Mouse (Mus musculus): ENCODE results near the gene Bace1. TPM values are rescaled to one million over a fixed set of nuclear protein-coding genes. Genes with fewer than 3 reads are reported as not detected.

Bace1 gene
- polyA plus RNA-seq, 1 experiment from 2014 or later = 56.5 TPM

GRCm38 (mm10) chr9:45911673-45912072, 73.3 kb downstream of the Bace1 start:
- H3K36me3 ChIP-seq (replicated peaks) = peaks cover 58% of the 10 kb centered on the region
- no peaks in the 10 kb centered on the region for H3K27me3 ChIP-seq (replicated peaks)
- H3K4me2 ChIP-seq = no peak overlapping the region
- H3K9ac ChIP-seq = no peak overlapping the region
- WGBS = 65% methylated on average over 1 of the region's 1 CpGs
- H3K27ac ChIP-seq = no peak overlapping the region
- peaks cover 15% of the 10 kb centered on the region for H3K4me1 ChIP-seq
- ATAC-seq (replicated peaks) = no peak
- H3K4me3 ChIP-seq = no peak overlapping the region
- H3K9me3 ChIP-seq = no peaks in the 10 kb centered on the region

Other genes starting within 250 kb of the Bace1 start
- 13.5 and 15.9 TPM in 2 replicates for gene Cep164, start 9.9 kb upstream of the Bace1 start, polyA plus RNA-seq (2015; fragmentation: Nextera tagmentation; extraction: Ambion mirVana)
- gene Pcsk7, start 67.9 kb downstream of the Bace1 start, polyA plus RNA-seq (2015; fragmentation: Nextera tagmentation; extraction: Ambion mirVana) = 26.0 and 27.5 TPM in 2 replicates
- gene Rnf214, start 68.3 kb downstream of the Bace1 start, polyA plus RNA-seq (2015; fragmentation: Nextera tagmentation; extraction: Ambion mirVana) = 106 and 112 TPM in 2 replicates
- 5.3 and 5.7 TPM in 2 replicates for gene Tagln, start 97.5 kb downstream of the Bace1 start, polyA plus RNA-seq (2015; fragmentation: Nextera tagmentation; extraction: Ambion mirVana)
- 51.9 and 52.8 TPM in 2 replicates for gene Sidt2, start 116.7 kb downstream of the Bace1 start, polyA plus RNA-seq (2015; fragmentation: Nextera tagmentation; extraction: Ambion mirVana)
- gene Pafah1b2, start 174.1 kb downstream of the Bace1 start, polyA plus RNA-seq (2015; fragmentation: Nextera tagmentation; extraction: Ambion mirVana) = 269 and 290 TPM in 2 replicates
- gene Sik3, start 174.2 kb downstream of the Bace1 start, polyA plus RNA-seq (2015; fragmentation: Nextera tagmentation; extraction: Ambion mirVana) = 13.6 and 14.5 TPM in 2 replicates